Mouse (Mus musculus) intestine, embryonic 16.5 days (tissue): ENCODE data around the gene Gm45140. TPM values are rescaled to one million over a fixed set of nuclear protein-coding genes. Genes with fewer than 3 reads are reported as not detected.

Experiments
- ATAC-seq: fragments of 200-750 bp; cut with Nextera tagmentation; 2 replicates; pipeline ENCODE4 v1.8.0; 2017; ENCODE audit warnings: moderate TSS enrichment, moderate library complexity
- H3K27ac ChIP-seq: fragments of 300-500 bp; sonication (generic); 2 replicates; pipeline ENCODE4 v1.5.1; 2014; ENCODE audit warnings: mild to moderate bottlenecking, low read length
- H3K27me3 ChIP-seq: fragments of 300-500 bp; sonication (generic); replicated peaks from 2 replicates; pipeline ENCODE4 v1.6.1; 2014; ENCODE audit warnings: low read length, control low read depth, mixed read lengths; ENCODE audit not compliant: control insufficient read depth, insufficient read depth
- H3K36me3 ChIP-seq: fragments of 300-500 bp; sonication (generic); 2 replicates; pipeline ENCODE4 v1.6.1; 2014; ENCODE audit warnings: low read length, control low read depth; ENCODE audit not compliant: control insufficient read depth, insufficient read depth
- H3K4me1 ChIP-seq: fragments of 300-500 bp; sonication (generic); 2 replicates; pipeline ENCODE4 v1.6.1; 2014; ENCODE audit warnings: low read length, control low read depth, mixed read lengths; ENCODE audit not compliant: control insufficient read depth, insufficient read depth
- H3K4me2 ChIP-seq: fragments of 300-500 bp; sonication (generic); 2 replicates; pipeline ENCODE4 v1.6.1; 2014; ENCODE audit warnings: low read depth, low read length, control low read depth
- H3K4me3 ChIP-seq: fragments of 300-500 bp; sonication (generic); 2 replicates; pipeline ENCODE4 v1.5.1; 2014; ENCODE audit warnings: mild to moderate bottlenecking, low read length
- H3K9ac ChIP-seq: fragments of 300-500 bp; sonication (generic); 2 replicates; pipeline ENCODE4 v1.6.1; 2014; ENCODE audit warnings: low read depth, low read length
- H3K9me3 ChIP-seq: fragments of 300-500 bp; sonication (generic); 2 replicates; pipeline ENCODE4 v1.6.1; 2016; ENCODE audit warnings: low read length, control low read depth; ENCODE audit not compliant: control insufficient read depth
- WGBS: fragments of 180-500 bp; shearing (Covaris S2); extraction: QIAGEN DNeasy Blood & Tissue Kit; methylation state at CpG from one replicate; pipeline ENCODE4 v1.1.7; 2014; 5-methylcytosine and 5-hydroxymethylcytosine counted together
- polyA plus RNA-seq: library from polyadenylated mRNA; unstranded; fragments of >200 nt; fragmentation: Nextera tagmentation; extraction: Ambion mirVana; gene quantifications from 2 replicates; pipeline ENCODE4 v1.2.1, GENCODE M21; 2015

The Gm45140 gene
- polyA plus RNA-seq, 1 experiment from 2014 or later: 4.1 TPM

- peak; percentile 98 for ATAC-seq
These were observed 15.5 kb upstream of the Gm45140 start, which contains the start of gene Cnbp for GRCm38 (mm10) chr6:87850900-87851614. Cnbp (minus strand) TSS chr6:87851106.

GRCm38 (mm10) chr6:87850155-87850899 lies 14.7 kb upstream of the Gm45140 start:
- Histone ChIP-seq H3K9me3 (no peaks in the 10 kb centered on the region), H3K9ac (peak overlapping the region; percentile 96), H3K4me1 (peaks cover 18% of the 10 kb centered on the region), H3K4me2 (peak overlapping the region; percentile 68), H3K4me3 (peak overlapping the region; percentile 99), H3K27me3 (no peaks in the 10 kb centered on the region), H3K36me3 (peaks cover under 1% of the 10 kb centered on the region), H3K27ac (peak overlapping the region; percentile 96)
- WGBS: under 1% methylated on average over 70 of the region's 73 CpGs
- ATAC-seq: peak; percentile 77

More at GRCm38 (mm10) chr6:87850900-87851614, 15.5 kb upstream of the Gm45140 start, which contains the start of gene Cnbp:
- WGBS: under 1% methylated on average over 55 of the region's 55 CpGs
- no peaks in the 10 kb centered on the region for H3K36me3 ChIP-seq
- H3K4me2 ChIP-seq: peak within 1 kb of the TSS; percentile 90
- no peaks in the 10 kb centered on the region for H3K9me3 ChIP-seq
- H3K27ac ChIP-seq: peak within 1 kb of the TSS; percentile 96
- no peaks in the 10 kb centered on the region for H3K27me3 ChIP-seq
- H3K9ac ChIP-seq: peak within 1 kb of the TSS; percentile 96
- H3K4me3 ChIP-seq: peak within 1 kb of the TSS; percentile 99
- peaks cover 18% of the 10 kb centered on the region for H3K4me1 ChIP-seq

GRCm38 (mm10) chr6:87849780-87850154 lies 14.2 kb upstream of the Gm45140 start:
- Histone ChIP-seq H3K9me3 (no peaks in the 10 kb centered on the region), H3K27me3 (no peaks in the 10 kb centered on the region), H3K4me1 (peaks cover 18% of the 10 kb centered on the region), H3K36me3 (peaks cover 6% of the 10 kb centered on the region), H3K27ac (peak overlapping the region; percentile 96; the same call in 1 of the 2 replicates), H3K4me2 (peak overlapping the region; percentile 68), H3K4me3 (peak overlapping the region; percentile 99), H3K9ac (peak overlapping the region; percentile 96)
- no peak for ATAC-seq
- under 1% methylated on average over 8 of the region's 8 CpGs for WGBS

- H3K4me1 ChIP-seq: peaks cover 18% of the 10 kb centered on the region
- H3K9ac ChIP-seq: no peak overlapping the region
- H3K9me3 ChIP-seq: no peaks in the 10 kb centered on the region
- no peak overlapping the region for H3K4me3 ChIP-seq
- no peaks in the 10 kb centered on the region for H3K27me3 ChIP-seq
- 86% methylated on average over 1 of the region's 1 CpGs for WGBS
- peaks cover 24% of the 10 kb centered on the region for H3K36me3 ChIP-seq
- H3K4me2 ChIP-seq: no peak overlapping the region
- H3K27ac ChIP-seq: no peak overlapping the region
- no peak for ATAC-seq
These were observed 11.2 kb upstream of the Gm45140 start for GRCm38 (mm10) chr6:87846813-87847212.

- ATAC-seq: no peak
These were observed 9.6 kb upstream of the Gm45140 start for GRCm38 (mm10) chr6:87845031-87845695.

GRCm38 (mm10) chr6:87842254-87842653 lies 6.7 kb upstream of the Gm45140 start:
- H3K4me2 ChIP-seq: no peak overlapping the region
- H3K9ac ChIP-seq: no peak overlapping the region
- no peak for ATAC-seq
- no peaks in the 10 kb centered on the region for H3K9me3 ChIP-seq
- peaks cover 24% of the 10 kb centered on the region for H3K36me3 ChIP-seq
- H3K4me1 ChIP-seq: peaks cover 9% of the 10 kb centered on the region
- WGBS: 17% methylated on average over 1 of the region's 1 CpGs
- H3K4me3 ChIP-seq: no peak overlapping the region
- no peak overlapping the region for H3K27ac ChIP-seq
- no peaks in the 10 kb centered on the region for H3K27me3 ChIP-seq

More at GRCm38 (mm10) chr6:87845031-87845695, 9.6 kb upstream of the Gm45140 start:
- Histone ChIP-seq H3K36me3 (peaks cover 24% of the 10 kb centered on the region), H3K4me2 (no peak overlapping the region), H3K4me3 (no peak overlapping the region), H3K27ac (no peak overlapping the region), H3K9ac (no peak overlapping the region), H3K4me1 (peaks cover 16% of the 10 kb centered on the region), H3K9me3 (no peaks in the 10 kb centered on the region), H3K27me3 (no peaks in the 10 kb centered on the region)
- WGBS: 92% methylated on average over 13 of the region's 13 CpGs

GRCm38 (mm10) chr6:87841635-87842034 lies 6.0 kb upstream of the Gm45140 start:
- WGBS: 76% methylated on average over 8 of the region's 8 CpGs
- Histone ChIP-seq H3K4me3 (no peak overlapping the region), H3K27ac (no peak overlapping the region), H3K9me3 (no peaks in the 10 kb centered on the region), H3K36me3 (peaks cover 24% of the 10 kb centered on the region), H3K4me1 (0 out of 2 replicates have a peak, but pooled peaks cover 6% of the 10 kb centered on the region), H3K9ac (no peak overlapping the region), H3K27me3 (no peaks in the 10 kb centered on the region), H3K4me2 (no peak overlapping the region)
- ATAC-seq: no peak

- Histone ChIP-seq H3K4me2 (peak overlapping the region; percentile 61), H3K4me3 (no peak overlapping the region), H3K9ac (no peak overlapping the region), H3K27ac (peak overlapping the region; percentile 95; the same call in 1 of the 2 replicates), H3K27me3 (no peaks in the 10 kb centered on the region), H3K36me3 (peaks cover 19% of the 10 kb centered on the region), H3K4me1 (0 out of 2 replicates have a peak, but pooled peaks cover 6% of the 10 kb centered on the region), H3K9me3 (no peaks in the 10 kb centered on the region)
- WGBS: 55% methylated on average over 11 of the region's 11 CpGs
- no peak for ATAC-seq
These were observed 4.3 kb upstream of the Gm45140 start for GRCm38 (mm10) chr6:87839797-87840341.
